Mouse (Mus musculus) mouse embryonic stem cell (cell line): Measurements from ENCODE around the gene Trem1.

Experiments used
- in situ Hi-C, 2 experiments: fragments of 300-500 bp; cut with MboI; formaldehyde crosslinking; loops; 1 replicate in 1 of 2; 3 replicates in 1 of 2; pipeline ENCODE4 v1.14.3; 2019 to 2020; ENCODE audit warnings: low sequenced_read_pairs in 2 of 2, low pct_unique_long_range_greater_than_20kb in 1 of 2, mixed read lengths in 1 of 2; ENCODE audit not compliant: unreplicated experiment in 1 of 2

Gene Trem1

DNA sequence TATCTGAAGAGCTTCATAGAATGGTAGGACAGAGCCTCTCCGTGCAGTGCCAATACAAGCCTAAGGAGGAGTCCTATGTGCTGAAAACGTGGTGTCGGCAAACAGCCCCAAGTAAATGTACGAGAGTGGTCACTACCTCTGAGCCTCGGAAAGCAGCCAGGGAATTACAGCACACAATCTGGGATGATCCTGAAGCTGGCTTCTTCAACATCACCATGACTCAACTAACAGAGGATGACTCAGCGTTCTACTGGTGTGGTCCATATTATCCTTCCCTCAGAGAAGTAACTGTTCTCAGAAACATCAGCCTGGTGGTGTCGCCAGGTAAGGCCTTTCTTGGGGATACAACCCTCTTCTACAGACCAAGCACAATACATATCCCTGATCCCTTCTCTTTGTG is 32.1 kb downstream of the Trem1 start:
- in situ Hi-C loops, result no loop called here

DNA sequence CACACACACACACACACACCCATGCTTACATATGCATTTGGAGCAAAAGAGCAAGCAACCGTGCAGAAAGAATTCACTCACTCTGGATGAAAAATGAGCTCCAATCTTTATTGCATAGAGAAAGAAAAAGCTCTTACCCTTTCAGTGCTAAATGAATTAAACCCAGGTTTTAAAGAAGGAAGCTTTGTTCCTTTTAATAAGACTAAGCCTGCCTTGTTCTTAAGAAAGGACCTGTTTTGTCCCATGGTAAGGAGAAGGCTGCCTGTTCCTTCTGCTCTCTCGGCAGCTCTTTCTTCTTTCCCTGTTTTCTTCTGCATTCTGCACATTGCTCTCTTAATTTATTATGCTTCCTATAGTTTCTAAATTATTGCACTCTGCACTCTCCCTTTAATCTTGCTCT is 33.6 kb downstream of the Trem1 start:
- in situ Hi-C loops, result no loop called here

DNA sequence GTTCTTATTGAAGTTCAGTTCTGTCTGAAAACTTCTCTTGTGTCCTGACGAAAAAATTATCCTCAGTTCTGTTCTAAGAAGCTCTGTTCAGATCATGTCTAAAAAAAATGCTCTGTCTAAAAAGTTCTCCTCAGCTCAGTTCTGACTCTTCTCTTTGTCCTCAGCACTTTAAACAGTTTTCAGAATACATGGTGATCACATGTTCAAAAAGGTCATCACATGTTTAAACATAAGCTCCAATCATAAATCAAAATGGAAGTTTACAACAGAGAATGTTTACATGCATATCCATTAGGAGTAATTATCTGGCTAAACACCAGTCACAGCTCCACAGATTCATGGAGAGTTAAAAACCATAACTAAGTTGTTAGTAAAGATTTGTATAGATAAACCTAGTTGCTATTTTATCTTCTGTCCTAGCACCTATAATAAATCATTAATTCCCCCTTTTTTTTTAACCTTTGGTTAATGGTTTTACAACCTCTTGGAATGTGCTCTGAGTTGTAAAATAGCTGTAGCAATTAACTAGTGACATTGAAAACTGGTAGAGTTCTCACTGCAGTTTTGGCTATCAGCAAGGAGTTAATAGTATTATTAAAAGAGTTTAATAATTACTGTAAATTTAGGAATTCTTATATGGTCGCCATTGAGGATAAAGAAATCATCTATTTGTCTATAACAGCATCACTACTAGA is 34.2 kb downstream of the Trem1 start:
- in situ Hi-C loops, result no loop called here

DNA sequence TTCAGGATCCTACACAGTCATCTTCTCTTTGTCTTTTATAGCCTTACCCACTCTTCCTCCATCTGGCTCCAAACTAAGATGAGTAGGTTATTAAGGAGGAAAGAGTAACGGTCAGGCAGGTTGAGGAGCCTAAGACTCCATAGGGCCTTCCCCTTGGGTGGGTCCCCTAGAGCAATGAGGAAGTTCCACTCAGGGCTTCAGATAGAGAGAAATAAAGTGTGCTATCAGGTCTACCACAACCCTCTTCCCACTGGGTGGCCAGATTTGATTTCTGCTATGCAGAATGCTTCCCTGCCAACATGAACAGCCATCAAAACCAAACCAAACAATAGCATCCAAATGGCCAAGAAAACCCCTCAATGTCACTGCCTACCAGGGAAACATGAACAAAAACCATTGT is 35.0 kb downstream of the Trem1 start:
- in situ Hi-C loops, result no loop called here

DNA sequence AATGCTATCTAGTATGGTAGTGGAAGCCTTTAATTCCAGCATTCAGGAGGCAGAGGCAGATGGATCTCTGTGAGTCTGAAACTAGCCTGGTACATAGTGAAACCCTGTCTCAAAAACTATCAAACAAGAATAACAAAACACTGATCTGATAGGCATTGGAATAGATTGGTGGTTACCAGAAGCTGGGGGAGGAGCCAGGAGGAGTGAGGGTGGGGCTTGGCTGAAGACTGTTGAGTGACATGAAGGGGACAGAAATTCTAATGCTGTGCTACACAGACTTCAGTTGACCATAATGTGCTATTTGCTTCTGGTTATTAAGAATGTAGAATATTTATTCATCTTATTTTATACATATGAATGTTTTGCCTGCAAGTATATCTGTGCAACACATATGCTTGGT is 35.7 kb downstream of the Trem1 start:
- in situ Hi-C loops, result no loop called here

DNA sequence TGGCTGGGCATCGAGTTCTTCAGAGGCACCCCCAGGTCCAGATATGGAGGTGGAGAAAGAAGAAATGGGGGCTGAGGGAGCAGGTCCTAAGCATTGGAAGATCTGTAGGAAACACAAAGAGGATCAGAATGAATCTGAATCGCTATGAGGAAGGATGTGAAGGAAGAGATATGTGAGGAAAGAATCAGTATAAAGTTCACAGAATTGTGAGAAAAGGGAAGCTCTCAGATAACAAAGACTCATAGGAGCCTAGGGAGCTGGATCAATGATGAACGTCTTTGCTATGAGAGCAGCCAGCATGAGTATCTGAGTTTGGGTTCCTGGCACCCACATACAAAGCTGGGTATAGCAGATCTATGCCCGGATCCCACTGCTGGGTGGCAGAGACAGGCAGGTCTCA is 37.3 kb downstream of the Trem1 start:
- in situ Hi-C loops, result no loop called here

DNA sequence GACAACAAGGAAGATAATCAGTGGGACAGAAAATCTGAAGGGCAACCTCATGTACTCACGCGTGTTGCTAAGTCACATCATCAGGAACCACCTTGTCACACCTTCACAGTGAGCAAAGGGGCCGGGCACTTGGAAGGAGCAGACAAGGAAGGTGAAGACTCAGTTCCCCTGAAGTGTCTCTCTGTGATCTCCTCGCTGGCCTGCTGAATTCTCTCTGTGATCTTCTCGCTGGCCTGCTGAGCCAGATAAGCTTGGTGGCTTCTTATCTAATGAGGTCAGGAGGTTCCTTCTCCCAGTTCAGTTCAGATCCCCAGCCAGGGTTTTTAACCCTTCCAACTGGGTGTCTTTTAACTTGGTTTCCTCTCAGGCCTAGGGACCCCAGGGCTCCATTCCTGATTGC is 39.6 kb downstream of the Trem1 start:
- in situ Hi-C loops, result no loop called here

DNA sequence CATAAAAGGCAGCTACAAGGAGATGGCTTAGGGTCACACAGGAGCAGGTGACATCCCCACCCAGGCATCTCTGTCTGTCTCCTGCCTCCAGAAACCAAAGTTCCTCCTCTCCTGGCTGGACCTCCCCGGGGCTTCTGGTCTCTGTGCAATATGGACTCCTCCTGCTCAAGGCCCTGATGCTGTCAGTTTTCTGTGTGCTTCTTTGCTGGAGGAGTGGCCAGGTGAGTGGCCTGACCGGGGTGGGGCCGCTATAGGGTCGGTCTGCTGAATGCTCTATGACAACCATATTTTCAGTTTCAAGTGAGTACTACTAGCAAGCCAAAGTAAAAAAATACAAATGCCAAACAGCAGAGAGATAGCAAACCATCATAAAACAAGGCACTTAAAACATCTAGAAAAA is 40.0 kb downstream of the Trem1 start:
- in situ Hi-C loops, result no loop called here

DNA sequence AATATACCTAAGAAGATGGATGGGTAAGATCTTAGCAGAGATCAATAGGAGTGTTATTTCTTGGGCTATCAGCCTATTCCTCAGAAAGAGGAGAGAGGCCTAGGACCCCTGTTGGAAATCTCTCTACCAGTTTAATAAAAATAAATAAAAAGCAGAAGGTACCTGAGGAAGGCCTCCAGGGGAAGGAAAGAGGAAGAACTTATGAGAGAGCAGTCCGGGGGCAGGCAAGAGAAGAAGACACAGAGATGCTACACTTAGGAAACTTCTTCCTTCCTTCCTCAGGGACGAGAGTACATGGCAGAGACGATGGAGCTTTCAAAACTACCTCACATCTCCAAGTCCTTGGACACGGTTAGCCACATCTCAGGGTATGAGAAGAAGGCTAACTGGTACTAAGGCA is 41.5 kb downstream of the Trem1 start:
- in situ Hi-C loops, result no loop called here

DNA sequence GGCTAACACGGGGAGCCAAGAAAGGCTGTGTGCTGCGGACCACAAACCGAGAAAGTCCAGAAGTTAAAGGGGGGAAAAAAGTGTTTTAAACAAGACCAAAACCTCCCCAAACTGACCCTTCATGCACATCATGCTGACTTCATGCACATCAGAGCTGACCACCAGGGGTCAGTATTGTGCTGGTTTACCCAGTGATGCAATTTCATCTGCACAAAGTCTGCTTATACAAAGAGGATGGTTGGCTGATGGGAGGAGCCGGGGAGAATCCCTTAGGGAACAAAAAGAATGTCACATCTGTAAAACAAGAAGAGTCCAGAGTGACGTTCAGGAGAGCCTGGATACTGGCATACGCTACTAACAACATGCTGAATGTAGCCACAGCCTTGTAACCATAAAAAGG is 42.3 kb downstream of the Trem1 start:
- in situ Hi-C loops, result no loop called here

DNA sequence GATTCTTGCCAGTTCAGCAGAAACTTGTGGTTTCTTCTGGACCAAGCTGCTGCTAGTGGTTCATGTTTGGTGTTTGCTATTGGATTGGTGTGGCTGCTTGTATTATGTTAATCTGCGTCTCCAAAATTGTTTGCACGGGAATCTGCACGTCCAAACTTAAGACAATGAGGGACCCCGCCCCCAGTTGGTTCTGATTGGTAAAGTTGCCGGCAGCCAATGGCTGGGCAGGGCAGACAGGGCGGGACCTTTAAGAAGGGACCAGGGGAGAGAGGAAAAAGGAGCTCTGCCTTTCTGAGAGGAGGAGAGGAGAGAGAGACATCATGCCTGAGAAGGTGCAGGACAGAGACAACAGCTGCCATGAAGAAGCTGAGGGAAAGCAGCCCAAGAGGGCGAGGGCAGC is 43.2 kb downstream of the Trem1 start:
- in situ Hi-C loops, result no loop called here

DNA sequence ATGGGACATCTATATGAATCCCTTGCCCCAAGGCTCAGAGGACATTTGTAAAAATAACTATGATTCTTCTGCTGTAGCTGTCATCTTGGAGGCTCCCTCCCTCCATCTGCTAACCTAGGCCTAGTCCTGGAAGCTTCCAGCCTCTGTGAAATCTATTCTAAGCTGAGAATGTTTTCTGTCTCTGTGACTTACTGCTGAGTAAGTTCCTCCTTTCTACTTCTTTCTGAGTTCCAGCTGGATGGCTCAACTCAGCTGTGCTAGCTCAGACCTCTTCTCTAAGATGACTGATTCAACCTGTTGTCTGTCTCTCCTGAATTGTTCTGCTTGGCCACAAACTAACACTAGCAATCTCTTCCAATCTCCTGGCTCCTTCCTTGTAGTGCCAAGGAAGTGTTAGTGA is 45.8 kb downstream of the Trem1 start:
- in situ Hi-C loops, result no loop called here

DNA sequence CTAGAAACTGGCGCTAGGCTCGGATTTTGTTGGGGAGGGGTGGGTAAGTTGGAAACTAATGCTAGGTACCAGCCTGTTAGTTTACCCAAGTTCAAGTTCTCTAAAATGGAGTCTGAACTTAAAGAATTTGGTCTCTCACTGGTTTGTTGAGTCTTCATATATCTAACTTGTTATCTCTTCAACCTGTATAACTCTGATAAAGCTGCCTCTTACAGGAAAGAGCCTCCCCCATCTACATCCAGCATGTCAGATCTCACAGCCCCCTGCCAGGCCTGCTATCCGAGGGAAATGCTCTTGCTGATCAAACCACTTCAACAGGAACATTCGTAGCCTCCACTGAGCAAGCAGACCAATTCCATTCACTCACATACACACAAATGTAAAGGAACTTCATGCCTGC is 46.4 kb downstream of the Trem1 start:
- in situ Hi-C loops, result no loop called here

DNA sequence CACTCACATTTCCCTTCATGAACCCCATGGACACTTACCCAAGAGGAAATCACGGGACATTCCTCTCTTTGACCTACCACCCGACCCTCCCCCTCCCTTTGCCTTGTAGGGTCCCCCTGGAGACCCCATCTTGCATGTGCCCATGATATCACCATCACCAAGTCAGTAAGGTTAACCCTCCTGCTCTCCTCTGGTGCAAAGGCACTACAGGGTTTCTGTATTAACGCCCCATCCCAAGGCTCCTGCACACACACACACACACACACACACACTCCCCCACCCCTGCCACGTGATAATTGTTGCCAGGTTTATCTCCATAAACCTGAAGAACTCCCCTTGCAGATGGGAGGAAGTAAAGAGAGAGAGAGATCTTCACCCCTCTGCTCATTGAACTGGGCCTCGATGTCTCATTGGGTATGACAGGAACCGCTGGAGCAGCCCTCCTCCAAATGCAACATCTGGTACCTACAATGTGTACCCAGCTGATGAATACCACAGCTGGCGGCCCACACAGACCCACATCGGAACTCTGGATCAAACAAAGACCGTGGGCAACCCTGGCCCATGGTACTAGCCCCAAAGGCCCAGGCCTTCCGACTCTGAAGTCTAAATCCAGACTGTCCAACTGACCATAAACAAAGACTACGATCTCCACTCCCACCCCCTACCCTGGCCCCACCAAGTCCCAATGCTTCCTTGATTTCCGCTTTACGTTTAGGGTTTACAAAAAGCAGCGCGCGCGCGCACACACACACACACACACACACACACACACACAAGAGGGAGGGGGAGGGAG is 48.6 kb downstream of the Trem1 start:
- in situ Hi-C loops, result no loop called here

DNA sequence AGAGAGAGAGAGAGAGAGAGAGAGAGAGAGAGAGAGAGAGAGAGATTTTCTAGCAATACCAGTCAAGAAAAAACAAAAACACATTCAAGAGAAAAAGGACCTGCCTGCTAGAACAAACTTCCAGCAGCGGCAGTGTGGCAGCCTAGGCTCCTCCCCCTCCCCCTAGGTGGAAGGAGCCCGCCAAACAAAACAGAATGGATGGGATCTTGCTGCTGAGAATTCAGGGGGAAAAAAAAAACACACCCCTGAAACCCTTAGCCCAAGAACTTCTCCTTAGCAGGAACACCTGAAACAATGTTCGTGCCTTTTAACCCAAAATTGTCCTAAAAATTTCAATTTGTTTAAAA is 49.1 kb downstream of the Trem1 start:
- in situ Hi-C loops, result no loop called here

DNA sequence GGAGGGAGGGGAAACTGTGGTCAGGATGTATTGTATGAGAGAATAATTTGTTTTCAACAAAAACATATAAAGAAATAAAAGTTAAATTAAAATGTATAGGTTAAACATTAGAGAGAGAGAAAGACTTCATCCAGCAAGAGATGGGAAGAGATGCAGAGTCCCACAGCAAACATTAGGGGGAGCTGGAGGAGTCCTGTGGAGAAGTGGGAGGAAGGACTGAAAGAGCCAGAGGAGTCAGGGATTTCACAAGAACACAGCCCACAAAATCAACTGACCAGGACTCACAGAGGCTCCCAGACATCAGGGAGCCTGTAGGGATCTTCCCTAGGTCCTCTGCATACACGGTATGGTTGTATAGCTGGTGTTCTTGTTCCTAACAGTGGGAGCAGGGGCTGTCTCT is 54.2 kb downstream of the Trem1 start:
- in situ Hi-C loops, result no loop called here

DNA sequence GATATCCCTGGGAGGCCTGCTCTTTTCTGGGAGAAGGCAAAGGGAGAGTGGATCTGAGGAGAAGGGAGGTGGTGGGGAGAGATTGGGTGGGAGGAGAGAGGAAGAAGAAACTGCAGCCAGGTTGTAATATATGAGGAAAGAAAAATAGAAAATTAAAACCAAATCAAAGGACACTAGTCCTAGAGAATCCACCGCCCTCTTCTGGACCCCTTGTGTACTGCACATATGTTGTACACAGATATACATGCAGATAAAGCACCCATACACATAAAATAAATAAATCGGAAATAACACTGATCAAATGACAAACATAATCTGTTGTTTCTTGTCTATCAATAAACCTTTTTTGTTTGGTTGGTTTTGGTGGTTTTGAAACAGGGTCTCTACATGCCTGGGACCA is 54.7 kb downstream of the Trem1 start:
- in situ Hi-C loops, result no loop called here

DNA sequence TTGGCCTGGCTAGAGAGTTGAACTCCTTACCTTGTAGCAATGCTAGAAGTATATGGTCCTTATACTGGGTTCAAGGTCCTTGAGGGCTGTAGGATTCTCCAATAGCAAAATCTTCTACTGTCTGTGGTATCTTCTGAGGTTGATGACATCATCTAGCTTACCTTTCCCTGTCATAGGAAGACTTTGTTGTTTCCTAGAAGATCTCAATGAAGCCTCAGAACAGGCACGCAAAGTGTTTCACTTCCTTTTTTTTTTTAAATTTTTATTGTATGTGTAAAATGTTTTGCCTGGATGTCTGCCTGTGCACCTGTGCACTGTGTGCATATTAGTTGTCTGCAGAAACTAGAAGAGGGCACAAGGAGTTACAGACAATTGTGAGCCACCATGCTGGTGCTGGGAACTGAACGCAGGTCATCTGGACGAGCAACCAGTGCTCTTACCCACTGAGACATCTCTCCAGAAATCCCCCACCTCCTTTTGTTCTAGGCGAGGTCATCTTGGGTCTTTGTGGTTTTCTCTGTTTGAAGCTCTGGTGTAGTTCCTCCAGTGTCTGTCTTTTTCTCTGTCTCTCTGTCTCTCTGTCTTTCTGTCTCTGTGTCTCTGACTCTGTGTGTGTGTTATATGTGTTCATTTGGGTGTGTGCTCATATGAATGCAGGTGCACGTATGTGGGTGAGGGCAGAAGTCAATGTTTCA is 61.1 kb downstream of the Trem1 start:
- in situ Hi-C loops, result no loop called here
